Mouse (Mus musculus) adrenal gland, postnatal 10 days (tissue): ENCODE measurements around the gene Gm10837. TPM values are rescaled to one million over a fixed set of nuclear protein-coding genes. Genes with fewer than 3 reads are reported as not detected.

Experiments
- DNase-seq: peaks from one replicate; pipeline ENCODE4 v3.0.0; 2021; ENCODE audit warnings: mixed read lengths
- total RNA-seq, 2 experiments: library from RNA; stranded (reverse); gene quantifications; 2 replicates each; pipeline ENCODE4 v1.2.3; 2021

Gm10837 gene
- total RNA-seq, 2 experiments from 2014 or later: not detected

DNA sequence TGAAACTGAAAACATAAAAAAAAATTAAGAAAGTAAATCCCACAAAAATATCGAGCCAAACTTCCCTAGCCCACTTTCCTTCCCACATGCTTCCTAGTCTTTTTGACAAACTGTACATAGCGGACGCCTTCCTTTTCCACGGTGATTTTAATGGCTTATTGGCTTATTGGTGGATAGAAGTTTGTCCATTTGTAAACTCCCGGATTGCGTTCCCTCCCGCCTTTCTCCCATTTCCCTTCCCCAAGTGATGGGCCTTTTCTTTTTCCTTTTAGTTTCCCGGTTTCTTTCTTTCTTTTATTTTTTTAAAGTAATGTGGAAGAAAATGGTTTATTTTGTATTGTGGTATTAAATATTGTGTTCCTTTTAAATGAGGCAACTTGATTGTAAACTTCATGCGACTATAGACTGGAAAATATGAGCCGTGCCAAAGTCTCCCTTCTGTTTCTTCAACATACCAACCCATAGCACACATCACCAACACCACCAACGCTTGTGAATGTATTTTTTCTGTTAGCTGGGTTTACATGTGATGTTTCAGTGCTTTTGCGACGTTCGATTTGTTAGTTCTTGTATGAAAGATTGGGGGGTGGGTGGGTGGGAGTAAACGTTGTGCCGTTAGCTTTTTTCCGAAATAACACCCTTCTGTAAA is 10.8 kb upstream of the Gm10837 start:
- DNase-seq: no peak

DNA sequence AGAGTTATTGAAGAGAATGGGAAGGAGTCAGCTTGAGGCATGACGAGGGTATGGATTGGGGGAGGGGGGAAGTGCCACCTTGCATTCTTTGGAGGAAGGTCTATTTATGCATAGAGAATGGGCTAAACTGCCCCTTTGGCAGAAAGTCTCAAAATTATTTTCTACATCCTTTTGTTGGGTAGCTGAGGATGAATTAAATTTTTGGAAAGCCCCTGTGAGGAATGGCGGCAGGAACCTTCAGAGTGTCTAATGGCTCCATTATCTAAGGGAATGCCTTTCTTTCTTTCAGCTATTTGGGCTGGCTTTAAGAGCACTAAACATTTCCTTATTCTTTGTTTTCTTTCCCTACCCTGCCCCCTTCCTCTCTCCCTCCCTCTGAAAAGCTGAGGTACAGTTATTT is 10.0 kb upstream of the Gm10837 start:
- no peak for DNase-seq

DNA sequence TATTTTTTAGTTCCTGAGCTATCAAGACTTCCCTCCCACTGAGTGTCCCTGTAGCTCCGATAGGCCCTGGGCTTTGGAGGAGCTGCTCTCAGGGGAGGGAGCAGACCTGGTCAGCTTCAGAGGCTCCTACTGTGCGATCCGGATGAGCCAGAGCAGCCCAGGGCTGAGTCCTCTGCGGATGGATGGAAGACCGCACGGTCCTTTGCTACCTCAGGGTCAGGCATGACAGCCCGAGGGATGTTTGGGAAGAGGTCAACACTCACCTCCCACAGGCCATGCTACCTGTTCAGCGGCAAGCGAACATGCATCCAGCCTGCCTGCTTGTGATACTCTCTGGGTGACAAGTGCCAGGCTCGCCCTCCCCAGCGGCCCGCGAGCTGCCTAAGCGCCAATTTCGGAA is 9.2 kb upstream of the Gm10837 start:
- no peak for DNase-seq

DNA sequence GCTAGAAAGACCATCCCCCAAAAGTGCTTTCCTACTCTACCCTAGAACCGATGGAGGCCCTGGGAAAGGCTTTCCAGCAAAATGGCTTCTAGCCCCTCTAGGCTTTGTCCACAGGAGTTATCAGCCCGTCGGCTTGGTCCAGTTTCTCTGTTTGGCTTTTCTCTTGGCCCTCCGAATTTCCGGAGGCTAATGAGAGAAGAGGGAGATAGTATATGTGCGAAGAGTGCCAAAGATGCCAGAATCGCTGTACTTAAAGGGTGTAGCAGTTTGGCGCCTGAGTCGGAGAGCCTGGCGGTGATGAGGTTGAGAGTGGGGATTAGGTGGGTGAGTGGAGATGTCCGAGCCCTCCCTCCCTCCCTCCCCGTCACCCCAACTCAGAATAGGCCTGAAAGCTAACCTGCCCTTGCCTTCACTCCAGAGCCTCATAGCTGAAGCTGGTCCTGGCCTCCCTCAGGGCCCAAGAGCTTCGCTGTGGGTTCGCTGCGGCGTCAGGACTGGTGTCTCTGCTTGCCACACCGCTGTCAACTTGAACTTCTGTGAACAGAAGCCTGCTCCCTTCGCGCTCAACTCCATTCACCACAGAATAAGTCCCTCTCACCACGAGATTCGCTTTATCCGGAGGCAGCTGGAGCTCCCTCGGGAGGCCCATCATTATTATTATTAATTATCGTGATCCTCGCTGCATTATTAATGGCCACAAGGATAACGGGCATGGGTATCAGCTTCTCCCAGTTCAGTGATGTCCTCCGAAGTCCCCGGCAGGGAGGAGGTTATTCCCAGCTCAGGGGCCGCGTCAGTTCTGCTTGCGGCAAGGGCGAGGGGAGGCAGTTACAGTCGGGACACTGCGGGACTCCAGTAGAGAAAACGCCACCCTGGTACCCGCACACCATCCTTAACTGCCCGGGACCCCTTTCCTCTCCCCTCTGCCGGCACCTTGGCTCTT is 8.0 kb upstream of the Gm10837 start:
- DNase-seq: no peak

DNA sequence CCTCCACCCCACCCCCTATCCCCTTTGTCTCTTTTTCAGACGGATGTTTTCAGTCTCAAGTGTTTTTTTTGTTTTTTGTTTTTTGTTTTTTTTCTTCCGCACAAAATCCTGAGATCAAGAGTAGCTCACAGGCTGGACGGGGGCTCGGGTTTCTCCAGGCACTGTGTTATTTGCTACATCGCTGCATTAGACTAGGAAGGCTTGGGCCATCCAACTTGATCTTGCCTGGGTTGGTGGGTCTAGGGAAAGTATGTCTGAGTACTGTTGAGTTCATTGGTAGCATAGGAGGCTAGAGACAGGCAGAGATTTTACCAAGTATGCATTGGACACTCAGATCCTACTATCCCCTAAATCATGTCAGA is 7.4 kb upstream of the Gm10837 start:
- no peak for DNase-seq

DNA sequence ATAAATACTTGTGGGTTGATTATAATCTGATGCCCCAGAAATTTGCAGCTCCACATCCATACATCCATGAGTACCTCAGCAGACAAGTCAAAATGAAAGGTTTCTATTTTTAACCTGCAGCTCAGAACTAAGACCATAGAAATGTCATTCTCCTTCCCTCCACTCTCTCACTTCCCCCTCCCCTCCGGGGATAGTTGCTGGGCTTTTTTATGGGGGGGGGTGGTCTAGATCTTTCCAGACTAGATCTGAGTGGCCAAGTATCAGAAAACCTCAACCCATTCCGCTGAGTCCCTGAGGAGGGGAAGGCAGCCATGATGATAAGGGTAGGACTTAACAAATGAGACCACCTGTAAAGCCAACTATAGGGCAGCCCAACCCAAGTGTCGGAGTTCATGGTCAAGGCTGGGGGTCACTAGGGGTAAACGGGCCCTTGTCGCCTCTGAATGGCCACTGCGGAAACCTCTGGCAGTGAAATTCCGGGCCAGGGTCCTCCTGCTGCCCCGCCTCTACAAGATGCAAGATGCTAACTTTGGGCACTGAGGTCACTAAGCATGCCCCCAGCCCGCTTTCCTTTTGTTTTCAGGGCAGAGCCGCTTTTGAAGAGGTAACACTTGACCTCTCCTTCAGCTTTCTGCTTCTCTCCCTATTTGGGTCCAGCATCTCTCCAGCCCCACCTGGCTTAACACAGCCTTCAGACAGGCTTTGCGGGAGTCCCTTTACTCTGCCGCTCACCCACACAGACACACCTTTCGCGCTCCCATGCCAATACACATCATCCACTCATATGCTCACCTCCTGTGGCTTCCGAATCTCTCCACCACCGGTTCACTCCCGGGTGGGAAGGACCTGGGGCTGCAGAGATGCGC is 6.6 kb upstream of the Gm10837 start:
- no peak for DNase-seq

- no peak for DNase-seq
Observed at GRCm38 (mm10) chr14:122484458-122484843, 5.9 kb upstream of the Gm10837 start.

DNA sequence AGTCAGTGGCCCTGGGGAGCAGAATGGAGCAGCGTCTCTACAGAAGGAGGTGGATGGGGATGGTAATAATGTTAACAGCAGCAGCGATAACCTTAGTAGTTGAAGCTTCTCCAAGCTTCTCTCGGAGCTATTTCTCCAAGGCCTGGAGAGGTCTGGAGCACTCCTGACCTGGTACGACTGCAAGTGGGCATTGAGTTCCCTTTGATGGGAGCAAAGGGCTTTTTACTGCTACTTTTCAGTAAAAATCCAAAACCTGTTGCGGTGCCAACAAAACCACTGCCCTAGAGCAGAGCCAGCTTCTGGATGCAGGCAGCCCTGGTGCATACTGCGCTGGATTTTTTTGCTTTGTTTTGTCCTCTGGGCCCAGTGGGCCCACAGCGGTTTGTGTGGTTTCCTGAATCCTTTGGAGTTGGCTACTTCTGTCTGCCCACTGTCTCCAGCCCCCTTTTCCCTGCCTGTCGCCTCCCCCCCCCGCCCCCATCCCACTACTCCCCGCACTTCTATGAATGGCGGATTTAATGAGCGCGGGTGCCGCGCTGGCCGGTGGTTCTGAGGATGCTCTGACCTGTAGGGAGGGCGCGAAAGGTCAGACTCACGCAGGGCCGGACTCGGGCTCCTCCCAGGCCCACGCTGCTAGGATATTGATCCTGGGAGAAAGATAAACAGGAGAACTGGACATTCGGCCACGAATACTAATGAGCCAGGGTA is 5.4 kb upstream of the Gm10837 start:
- no peak for DNase-seq

DNA sequence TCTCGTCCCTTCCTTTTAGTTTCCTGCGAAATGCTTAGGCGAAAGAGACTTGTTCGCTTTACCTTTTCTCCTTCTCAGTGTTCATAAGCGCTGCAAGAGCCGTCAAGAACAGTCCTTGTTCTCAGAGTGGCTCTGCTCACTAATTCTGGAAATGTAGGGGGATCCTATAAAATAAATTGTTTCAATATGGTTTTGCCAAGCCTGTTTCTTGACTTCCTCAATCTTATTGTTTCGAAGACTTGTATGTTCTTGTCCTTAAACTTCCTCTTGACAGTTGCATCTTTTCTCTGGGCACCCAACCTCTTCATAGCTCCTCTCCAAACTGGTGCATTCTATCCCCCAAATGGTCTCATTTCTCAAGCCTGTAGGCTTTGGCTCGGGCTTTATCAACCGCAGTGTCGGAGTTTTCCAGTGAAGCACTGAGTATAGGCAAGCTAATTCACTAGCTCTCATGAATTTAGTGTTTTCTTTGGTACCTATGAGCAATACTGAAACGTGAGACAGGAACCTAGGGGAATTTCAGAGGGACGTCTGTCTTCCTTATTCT is 4.7 kb upstream of the Gm10837 start:
- DNase-seq: no peak

GRCm38 (mm10) chr14:122486611-122487010 is 3.8 kb upstream of the Gm10837 start:
- DNase-seq: no peak

GRCm38 (mm10) chr14:122487366-122487765 is 3.0 kb upstream of the Gm10837 start:
- DNase-seq: no peak

DNA sequence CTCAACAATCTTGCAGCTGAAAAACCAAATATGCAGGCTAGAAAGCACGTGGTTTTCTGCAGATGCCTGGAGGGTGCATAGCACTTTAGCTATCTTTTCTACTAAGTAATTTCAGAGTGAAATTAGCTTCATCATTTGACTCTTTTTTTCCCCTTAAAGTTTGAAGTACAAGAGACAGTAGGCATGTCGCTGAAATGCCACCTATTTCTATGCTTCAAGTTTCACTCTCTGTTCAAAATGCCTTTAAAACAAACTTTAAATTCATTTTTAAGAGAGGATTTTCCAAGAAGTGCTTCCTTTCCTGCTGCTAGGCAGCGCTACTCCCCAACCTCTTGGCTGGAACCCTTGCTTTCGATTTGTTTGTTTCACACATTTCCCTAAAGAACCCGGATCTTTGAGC is 1.3 kb upstream of the Gm10837 start:
- no peak for DNase-seq

DNA sequence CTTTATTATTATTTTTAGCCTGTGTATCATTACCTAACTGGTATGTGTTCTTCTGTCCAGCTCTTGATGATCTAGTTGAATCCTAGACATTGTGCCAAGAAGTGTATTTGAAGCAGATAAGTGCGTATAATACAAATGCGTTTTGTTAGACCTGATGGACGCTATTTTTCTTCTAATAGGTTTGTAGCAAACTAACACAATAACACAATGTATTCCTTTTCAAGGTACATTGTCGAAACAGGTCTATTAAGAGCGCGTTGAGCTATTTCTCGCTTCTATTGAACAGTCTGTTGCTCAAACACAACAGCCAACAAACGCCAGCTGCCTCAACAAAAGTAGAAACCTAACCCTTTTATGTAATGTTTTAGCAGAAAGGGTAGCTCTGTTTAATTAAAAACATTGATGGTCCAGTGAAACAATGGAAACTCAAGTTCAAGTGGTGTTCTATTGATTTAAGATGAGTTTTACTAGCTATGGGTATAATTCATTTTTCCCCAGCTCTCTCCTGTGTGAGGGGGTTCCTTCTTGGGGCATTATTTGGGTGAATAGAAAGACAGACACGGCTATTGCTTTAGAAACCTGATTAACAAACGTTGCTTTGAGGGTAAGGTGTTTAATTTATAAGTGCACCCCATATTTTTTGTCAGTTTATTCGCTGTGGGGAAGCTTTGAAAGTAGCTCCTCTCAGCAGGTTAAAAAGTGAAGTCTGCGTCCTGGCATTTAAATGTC is 536 bp upstream of the Gm10837 start:
- DNase-seq: no peak

GRCm38 (mm10) chr14:122491521-122491920 is 1.1 kb downstream of the Gm10837 start:
- no peak for DNase-seq

GRCm38 (mm10) chr14:122492015-122492414 is 1.6 kb downstream of the Gm10837 start:
- no peak for DNase-seq

- no peak for DNase-seq
Observed at GRCm38 (mm10) chr14:122509058-122509457, 18.7 kb downstream of the Gm10837 start.

- DNase-seq: no peak
Observed at GRCm38 (mm10) chr14:122511519-122511918, 21.1 kb downstream of the Gm10837 start.

- no peak for DNase-seq
Observed at GRCm38 (mm10) chr14:122513511-122514036, 23.2 kb downstream of the Gm10837 start.

DNA sequence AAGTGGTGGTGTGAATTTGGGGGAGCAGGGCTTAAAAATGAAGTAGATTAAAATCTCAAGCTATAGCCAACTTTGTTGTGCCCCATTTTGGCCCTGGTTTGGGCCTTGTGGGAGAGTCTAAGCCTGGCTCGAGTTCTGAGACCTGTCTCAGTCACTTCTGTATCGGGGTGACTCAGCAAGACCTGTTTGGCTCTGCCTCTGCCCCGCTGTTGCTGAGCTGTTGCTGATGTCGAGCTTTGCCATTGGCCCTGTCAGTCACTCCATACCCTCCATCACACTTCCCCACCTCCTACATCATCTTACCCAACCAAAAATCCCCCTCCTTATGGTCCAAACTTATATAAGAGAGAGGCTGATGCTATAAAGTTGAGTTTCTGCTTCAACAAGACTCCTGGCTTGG is 38.1 kb downstream of the Gm10837 start:
- DNase-seq: no peak

DNA sequence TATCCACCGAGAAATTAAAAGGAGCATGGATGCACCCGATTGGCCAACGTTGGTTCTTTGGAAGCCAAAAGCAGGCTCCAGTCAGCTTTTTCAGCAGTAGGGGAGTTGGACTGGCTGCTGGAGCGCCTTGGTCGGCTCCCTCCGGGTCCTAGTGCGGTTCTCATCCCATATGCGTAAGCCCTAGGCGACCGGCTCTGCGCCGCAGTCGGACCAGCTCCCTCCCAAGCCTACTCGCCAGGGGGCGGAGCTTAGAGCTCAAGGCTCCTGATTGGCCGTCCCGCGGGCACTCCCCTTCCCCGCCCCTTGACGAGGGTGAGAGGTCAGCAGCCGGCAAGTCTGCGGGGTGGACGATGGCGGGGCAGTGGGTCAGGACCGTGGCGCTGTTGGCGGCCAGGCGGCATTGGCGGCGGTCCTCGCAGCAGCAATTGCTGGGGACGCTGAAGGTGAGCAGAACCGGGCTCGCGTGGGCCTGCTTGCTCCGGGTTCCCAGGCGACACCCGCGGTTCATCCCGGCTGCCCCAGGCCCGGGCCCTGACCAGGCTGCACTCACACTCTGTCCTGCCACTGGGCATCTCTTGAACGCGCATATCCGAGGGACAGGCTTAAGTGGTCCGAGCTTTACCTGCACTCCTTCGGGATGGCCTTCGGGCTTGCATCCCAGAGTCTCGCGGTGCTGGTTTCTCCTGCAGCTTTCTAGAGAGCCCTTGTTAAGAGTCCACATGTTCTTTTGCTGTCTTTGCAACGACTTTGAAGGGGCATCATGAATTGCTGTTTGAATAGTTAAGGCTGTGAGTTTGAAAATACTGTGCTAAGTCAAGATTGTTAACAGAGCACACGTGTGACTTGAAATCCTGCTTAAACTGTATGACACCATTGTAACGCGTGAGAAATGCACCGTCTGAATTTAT is 43.9 kb downstream of the Gm10837 start, which contains the start of gene Pcca:
Gene Pcca (plus strand): TSS at position 308 of the 908 bp plus-strand sequence.
- peak; percentile 98 for DNase-seq
